Mouse (Mus musculus) R1 (cell line): ENCODE measurements at regions not wholly inside any gene's neighbourhood (a gene's known extent, or its start where the extent isn't known, plus 50 kb on each side); places are given as distances from the start of the nearest gene placed in this dataset.

Source experiments
- DNase-seq: peaks from one replicate; pipeline ENCODE4 v3.0.0-alpha.2; 2018; ENCODE audit warnings: low read depth, low spot score

DNA sequence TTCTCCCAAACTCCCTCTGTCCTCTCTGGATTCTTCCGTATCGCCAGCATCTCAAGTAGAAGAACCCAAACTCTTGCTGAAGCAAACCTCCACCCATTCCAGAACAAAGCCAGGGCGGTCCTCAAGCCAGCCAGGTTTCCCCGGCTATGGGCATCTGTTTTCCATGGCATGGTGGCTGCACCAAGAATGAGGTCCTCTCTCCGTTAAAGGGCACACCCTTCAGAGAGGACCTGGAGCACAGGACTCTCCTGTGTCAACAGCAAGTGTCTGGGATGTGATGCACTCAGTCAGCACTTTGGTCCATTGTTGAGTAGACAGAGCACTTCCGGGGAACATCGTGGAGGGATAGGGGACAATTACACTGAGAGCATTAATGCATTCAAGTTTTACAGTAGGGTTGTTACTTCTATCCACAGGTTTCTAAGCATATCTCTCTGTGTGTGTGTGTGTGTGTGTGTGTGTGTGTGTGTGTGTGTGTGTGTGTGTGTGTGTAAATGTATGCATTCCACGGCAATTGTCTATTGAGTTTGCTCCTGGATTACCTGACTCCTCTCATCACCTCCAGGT lies 56.6 kb upstream of the Cpsf6 start:
- DNase-seq = no peak

GRCm38 (mm10) chr10:117435734-117436121 lies 55.9 kb upstream of the Cpsf6 start:
- DNase-seq = no peak

DNA sequence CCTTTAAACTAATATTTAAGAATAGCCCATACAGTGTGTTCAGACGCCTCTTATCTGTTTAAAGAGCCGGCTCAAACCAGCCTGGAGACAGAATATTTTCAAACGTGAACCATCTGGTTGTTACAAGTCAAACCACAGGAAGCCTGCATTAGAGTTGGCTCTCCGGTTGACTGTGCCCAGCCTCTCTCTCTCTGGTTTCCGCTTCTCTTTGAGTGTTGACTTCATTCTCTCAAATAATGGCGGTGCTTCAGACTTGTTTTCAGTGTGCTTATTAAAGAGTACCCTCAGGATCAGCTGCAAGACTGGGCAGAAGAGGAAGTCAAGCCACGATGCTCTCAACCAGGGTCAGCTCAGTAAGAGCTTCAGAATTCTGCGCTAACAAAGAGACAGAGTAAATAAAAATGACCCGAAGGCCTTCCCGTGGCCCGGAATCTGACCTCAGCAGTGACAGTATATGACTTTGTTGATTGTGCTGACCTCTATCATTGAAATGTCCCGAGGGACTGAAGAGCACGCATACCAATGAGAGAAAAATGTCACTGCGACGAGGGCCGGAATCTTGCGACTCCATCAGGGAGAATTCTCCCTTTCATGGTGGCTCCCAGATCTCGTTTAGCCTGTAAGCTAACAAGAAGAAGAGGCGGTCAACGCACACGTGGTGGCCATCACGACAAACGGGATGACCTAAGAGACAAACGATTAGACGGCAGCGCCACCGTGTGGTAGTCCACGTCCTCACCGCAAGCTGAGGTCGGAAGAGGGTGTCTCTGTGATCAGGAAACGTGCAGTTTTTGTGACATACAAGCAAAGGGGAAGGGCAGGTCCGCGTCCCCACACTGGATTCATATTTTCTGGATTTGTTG lies 55.3 kb upstream of the Cpsf6 start:
- peak; percentile 85 for DNase-seq

DNA sequence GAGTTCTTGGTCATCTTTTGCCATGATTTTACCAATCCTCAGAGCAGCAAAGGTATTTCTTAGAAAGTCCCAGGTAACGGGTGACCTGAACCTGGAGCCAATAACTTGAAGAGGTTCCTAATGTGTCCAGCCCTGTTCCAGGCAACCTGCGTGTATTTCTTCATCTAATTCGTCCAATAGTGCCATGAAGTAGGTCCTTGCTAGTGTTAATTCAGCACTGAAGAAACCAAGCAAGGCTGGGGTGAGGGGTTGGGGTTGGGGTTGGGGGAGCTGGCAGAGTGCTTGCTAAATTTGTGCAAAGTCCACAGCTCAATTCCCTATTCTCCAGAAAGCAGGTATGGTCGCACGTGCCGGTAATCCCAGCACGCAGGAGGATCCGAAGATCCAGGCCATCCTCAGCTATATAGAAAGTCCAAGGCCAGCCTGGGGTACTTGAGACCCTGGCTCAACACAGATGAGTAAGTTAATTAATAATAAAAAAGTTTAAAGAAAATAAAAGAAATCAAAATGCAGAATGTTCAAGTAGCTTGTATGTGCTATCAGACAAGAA lies 54.6 kb upstream of the Cpsf6 start:
- no peak for DNase-seq

GRCm38 (mm10) chr10:117433547-117434292 lies 53.9 kb upstream of the Cpsf6 start:
- no peak for DNase-seq

DNA sequence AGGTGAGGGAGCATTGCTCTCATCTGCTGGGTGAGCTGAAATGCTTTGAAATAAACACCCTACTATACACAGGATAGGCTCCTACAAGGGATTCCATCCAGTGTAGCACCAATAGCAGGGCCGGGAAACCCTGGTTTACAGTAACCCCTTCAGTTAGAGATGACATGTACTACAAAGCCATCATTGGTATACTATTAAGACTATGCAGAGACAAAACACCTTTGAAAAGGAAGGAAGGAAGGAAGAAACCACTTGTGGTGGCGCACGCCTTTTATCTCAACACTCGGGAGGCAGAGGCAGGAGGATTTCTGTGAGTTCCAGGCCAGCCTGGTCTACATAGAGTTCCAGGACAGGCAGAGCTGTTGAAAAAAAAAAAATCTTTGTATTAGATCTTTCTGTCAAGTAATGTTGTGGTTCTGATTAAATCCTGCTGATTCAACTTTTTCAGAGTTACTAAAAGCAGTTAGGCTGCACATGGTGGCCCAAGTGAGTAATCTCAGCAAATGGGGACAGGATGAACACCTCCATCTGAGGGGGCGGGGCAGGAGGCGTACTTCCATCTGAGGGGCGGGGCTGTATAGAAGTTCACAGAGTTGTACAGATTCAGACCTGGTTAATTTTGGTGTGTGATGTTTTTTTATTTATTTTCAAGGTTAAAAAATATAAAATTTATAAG lies 53.2 kb upstream of the Cpsf6 start:
- DNase-seq = peak; percentile 67

DNA sequence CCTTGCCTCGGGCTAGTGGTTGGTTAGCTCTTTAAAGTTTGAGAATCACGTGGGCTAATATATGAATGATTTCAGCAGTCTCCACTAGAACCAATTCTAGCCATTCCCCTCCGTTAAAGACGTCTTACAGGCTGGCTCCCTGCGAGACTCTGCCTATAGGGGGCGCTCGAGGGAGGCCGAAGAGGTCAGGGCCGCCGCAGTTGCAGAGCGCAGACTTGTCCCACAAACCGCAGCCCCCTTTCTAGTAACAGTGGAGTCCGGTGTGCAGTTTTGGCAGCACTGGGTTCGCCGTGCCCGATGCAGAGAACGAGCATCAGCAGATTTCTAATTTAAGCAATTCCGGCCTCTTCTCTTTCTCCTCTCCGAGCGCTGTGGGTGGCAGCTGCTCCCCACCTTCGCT lies 52.6 kb upstream of the Cpsf6 start:
- DNase-seq = peak; percentile 84

- DNase-seq = no peak
Observed at GRCm38 (mm10) chr10:117431850-117432249, 52.0 kb upstream of the Cpsf6 start.

GRCm38 (mm10) chr10:117431086-117431619 lies 51.3 kb upstream of the Cpsf6 start:
- no peak for DNase-seq

DNA sequence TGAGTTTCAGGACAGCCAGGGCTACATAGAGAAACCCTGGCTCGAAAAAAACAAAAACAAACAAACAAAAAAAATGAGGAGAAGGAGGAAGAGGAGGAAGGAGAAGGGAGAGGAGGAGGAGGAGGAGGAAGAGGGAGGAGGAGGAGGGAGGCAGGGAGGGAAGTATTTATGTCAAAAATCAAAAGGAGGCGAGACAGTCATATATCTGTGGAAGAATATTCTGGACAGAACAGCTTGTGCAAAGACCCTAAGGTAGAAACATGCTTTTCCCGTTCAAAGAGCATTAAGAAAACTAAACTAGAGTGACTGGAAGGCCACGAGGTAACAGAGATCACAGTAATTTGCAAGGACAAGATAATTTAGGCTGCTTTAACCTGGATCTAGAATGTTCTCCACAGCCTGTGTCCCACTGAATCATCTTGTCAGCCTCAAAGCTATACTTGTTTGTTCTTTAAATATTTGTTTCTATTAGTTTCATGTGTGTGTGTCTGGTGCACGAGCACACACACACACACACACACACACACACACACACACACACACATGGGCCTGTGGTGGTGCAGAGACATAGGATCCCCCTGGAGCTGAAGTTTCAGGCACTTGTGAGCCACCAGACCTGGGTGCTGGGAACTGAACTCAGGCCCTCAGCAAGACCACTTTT lies 50.5 kb upstream of the Cpsf6 start:
- no peak for DNase-seq

- DNase-seq = no peak
Observed at GRCm38 (mm10) chr10:117429459-117430183, 49.8 kb upstream of the Cpsf6 start.
